9 mouse cellular contexts compared by ENCODE assay signal in genomic region chr2:75642795-75643550, GRCm38 (mm10). TPM values are rescaled to one million over a fixed set of nuclear protein-coding genes. Genes with fewer than 3 reads are reported as not detected.
DNase-seq lines count a peak whose midpoint lies in the region; ATAC-seq lines count a peak whose summit lies in the region.
"Had no signal": no experiment of that assay in that cellular context is flagged by ENCODE, and none has a peak within 500 bp of the region (broad histone marks: within the 10 kb centered on the region; RNA-seq: fewer than 3 reads in every experiment).

No protein-coding gene starts in this region.

- ATAC-seq in heart, embryonic 16.5 days (replicated peaks; ENCODE audit: extremely low read depth, insufficient read depth, low FRiP score) = peak; percentile 83
- ATAC-seq in liver, embryonic 16.5 days (ENCODE audit: low read depth) = peak; percentile 78
- ATAC-seq in megakaryocyte-erythroid progenitor cell, adult 5-6 weeks (replicated peaks; ENCODE audit: low FRiP score, low TSS enrichment, poor library complexity, severe bottlenecking) = no peak
- ATAC-seq: hindbrain, postnatal 0 days had no signal

- H3K36me3 ChIP-seq in heart, embryonic 16.5 days (ENCODE audit: control insufficient read depth, insufficient read depth) = no peaks in the 10 kb centered on the region
- H3K36me3 ChIP-seq in liver, embryonic 16.5 days (ENCODE audit: control insufficient read depth, insufficient read depth) = no peaks in the 10 kb centered on the region

- peaks cover 10% of the 10 kb centered on the region for H3K4me1 ChIP-seq in heart, embryonic 16.5 days (ENCODE audit: control insufficient read depth, insufficient read depth, low read length)
- H3K4me1 ChIP-seq in liver, embryonic 16.5 days (ENCODE audit: control insufficient read depth, low read depth, low read length) = no peaks in the 10 kb centered on the region

- 0 out of 2 replicates have a peak, but pooled peaks cover 2% of the 10 kb centered on the region for H3K9me3 ChIP-seq in heart, embryonic 16.5 days (replicated peaks; ENCODE audit: control insufficient read depth, low read length)
- no peaks in the 10 kb centered on the region; the same call in 1 of the 2 replicates for H3K9me3 ChIP-seq in liver, embryonic 16.5 days (replicated peaks; ENCODE audit: control insufficient read depth, low read length)

- H3K27me3 ChIP-seq in heart, embryonic 16.5 days (ENCODE audit: control insufficient read depth, insufficient read depth, low read length) = no peaks in the 10 kb centered on the region
- H3K27me3 ChIP-seq in liver, embryonic 16.5 days (ENCODE audit: control insufficient read depth, insufficient read depth, low read depth, low read length) = no peaks in the 10 kb centered on the region

- no peak overlapping the region for H3K4me2 ChIP-seq in heart, embryonic 16.5 days (ENCODE audit: low read depth, low read length)
- no peak overlapping the region for H3K4me2 ChIP-seq in liver, embryonic 16.5 days (ENCODE audit: low read depth, low read length)

- 66% methylated on average over 8 of the region's 8 CpGs for WGBS in heart, embryonic 16.5 days
- 68% methylated on average over 8 of the region's 8 CpGs for whole genome bisulfite sequencing in liver, embryonic 16.5 days (ENCODE audit: insufficient replicate concordance)

- peak overlapping the region; percentile 82 for H3K27ac ChIP-seq in heart, embryonic 16.5 days (ENCODE audit: low read length)
- H3K27ac ChIP-seq in liver, embryonic 16.5 days (ENCODE audit: low read length) = peak overlapping the region; percentile 68
- H3K27ac ChIP-seq: hindbrain, postnatal 0 days had no signal

- H3K4me3 ChIP-seq in heart, embryonic 16.5 days (ENCODE audit: low read length) = no peak overlapping the region
- H3K4me3 ChIP-seq in liver, embryonic 16.5 days (ENCODE audit: low read depth, low read length) = no peak overlapping the region

- H3K9ac ChIP-seq in heart, embryonic 16.5 days (ENCODE audit: low read length) = no peak overlapping the region
- no peak overlapping the region for H3K9ac ChIP-seq in liver, embryonic 16.5 days (ENCODE audit: low read depth, low read length)

- DNase-seq in MN1 (ENCODE audit: low spot score) = peak; percentile 75
- peak; percentile 35 for DNase-seq in adrenal gland, postnatal 25 days
- no peak for DNase-seq in right cerebral cortex, postnatal 14 days
- no peak for DNase-seq in layer of hippocampus, postnatal 14 days (ENCODE audit: low spot score in 2 of 2)
- DNase-seq in ovary, adult 18-20 months (ENCODE audit: low spot score) = no peak

RNA-seq across cellular contexts. Expression of gene Hnrnpa3, which starts 16.1 kb away (rescaled TPM):
- total RNA-seq in adrenal gland, postnatal 25 days (2021) = 426 and 454 TPM in 2 replicates
- polyA plus RNA-seq in heart, embryonic 16.5 days (2015; fragmentation: Nextera tagmentation; extraction: Ambion mirVana) = 139 and 182 TPM in 2 replicates
- 94.3 and 105 TPM in 2 replicates for polyA plus RNA-seq in liver, embryonic 16.5 days (2015; fragmentation: Nextera tagmentation; extraction: Ambion mirVana)
- total RNA-seq in megakaryocyte-erythroid progenitor cell, adult 5-6 weeks (2014; fragmentation: Nextera tagmentation) = 791 and 833 TPM in 2 replicates
- total RNA-seq in megakaryocyte-erythroid progenitor cell, adult 5-6 weeks (2017) = 389 and 460 TPM in 2 replicates
- 100 to 1,000 TPM; 316 to 327 TPM for total RNA-seq in layer of hippocampus, postnatal 14 days (2021)

Comparison
In these comparisons a context has a peak if more than half of its experiments do, and no peak if none do; other contexts are left out.
1. DNase-seq: peak in MN1 (single experiment) and adrenal gland, postnatal 25 days (single experiment); none in right cerebral cortex, postnatal 14 days (single experiment), layer of hippocampus, postnatal 14 days (0 of 2) and ovary, adult 18-20 months (single experiment).